Mouse (Mus musculus): Measurements from ENCODE around the gene Lpar2. TPM values are rescaled to one million over a fixed set of nuclear protein-coding genes. Genes with fewer than 3 reads are reported as not detected.

Gene Lpar2
- polyA plus RNA-seq, 1 experiment from 2014 or later, result 0.73 TPM

- Histone ChIP-seq H3K4me3 (replicated peaks; ENCODE audit: low read length) (no peak overlapping the region), H3K9me3 (ENCODE audit: control insufficient read depth, low read length) (no peaks in the 10 kb centered on the region), H3K27ac (ENCODE audit: low read length) (no peak overlapping the region), H3K36me3 (ENCODE audit: control insufficient read depth, insufficient read depth) (no peaks in the 10 kb centered on the region; the same call in 1 of the 2 replicates), H3K4me1 (replicated peaks; ENCODE audit: control insufficient read depth, insufficient read depth, low read length) (no peaks in the 10 kb centered on the region), H3K27me3 (replicated peaks; ENCODE audit: control insufficient read depth, insufficient read depth, low read length) (no peaks in the 10 kb centered on the region), H3K4me2 (ENCODE audit: low read length) (no peak overlapping the region), H3K9ac (replicated peaks; ENCODE audit: low read depth, low read length) (no peak overlapping the region)
- 93% methylated on average over 6 of the region's 6 CpGs for WGBS
- ATAC-seq, result no peak
Observed at GRCm38 (mm10) chr8:69870907-69871306, 48.7 kb downstream of the Lpar2 start.

GRCm38 (mm10) chr8:69874155-69874554 lies 51.9 kb downstream of the Lpar2 start:
- no peak for ATAC-seq
- Histone ChIP-seq H3K9ac (replicated peaks; ENCODE audit: low read depth, low read length) (no peak overlapping the region), H3K9me3 (ENCODE audit: control insufficient read depth, low read length) (no peaks in the 10 kb centered on the region), H3K36me3 (ENCODE audit: control insufficient read depth, insufficient read depth) (no peaks in the 10 kb centered on the region; the same call in 1 of the 2 replicates), H3K4me2 (ENCODE audit: low read length) (no peak overlapping the region), H3K4me3 (replicated peaks; ENCODE audit: low read length) (no peak overlapping the region), H3K27ac (ENCODE audit: low read length) (no peak overlapping the region), H3K27me3 (replicated peaks; ENCODE audit: control insufficient read depth, insufficient read depth, low read length) (peaks cover 2% of the 10 kb centered on the region), H3K4me1 (replicated peaks; ENCODE audit: control insufficient read depth, insufficient read depth, low read length) (no peaks in the 10 kb centered on the region)
- WGBS, result 11% methylated on average over 9 of the region's 9 CpGs

GRCm38 (mm10) chr8:69874654-69875053 lies 52.4 kb downstream of the Lpar2 start:
- H3K9ac ChIP-seq (replicated peaks; ENCODE audit: low read depth, low read length), result no peak overlapping the region
- no peak for ATAC-seq
- no peak overlapping the region for H3K4me3 ChIP-seq (replicated peaks; ENCODE audit: low read length)
- H3K27ac ChIP-seq (ENCODE audit: low read length), result no peak overlapping the region
- WGBS, result 86% methylated on average over 13 of the region's 13 CpGs
- H3K4me2 ChIP-seq (ENCODE audit: low read length), result no peak overlapping the region
- no peaks in the 10 kb centered on the region; the same call in 1 of the 2 replicates for H3K36me3 ChIP-seq (ENCODE audit: control insufficient read depth, insufficient read depth)
- H3K4me1 ChIP-seq (replicated peaks; ENCODE audit: control insufficient read depth, insufficient read depth, low read length), result no peaks in the 10 kb centered on the region
- peaks cover 6% of the 10 kb centered on the region for H3K27me3 ChIP-seq (replicated peaks; ENCODE audit: control insufficient read depth, insufficient read depth, low read length)
- H3K9me3 ChIP-seq (ENCODE audit: control insufficient read depth, low read length), result no peaks in the 10 kb centered on the region

- H3K9ac ChIP-seq (replicated peaks; ENCODE audit: low read depth, low read length), result no peak overlapping the region
- 41% methylated on average over 10 of the region's 10 CpGs for WGBS
- no peaks in the 10 kb centered on the region; the same call in 1 of the 2 replicates for H3K36me3 ChIP-seq (ENCODE audit: control insufficient read depth, insufficient read depth)
- H3K9me3 ChIP-seq (ENCODE audit: control insufficient read depth, low read length), result no peaks in the 10 kb centered on the region
- H3K4me2 ChIP-seq (ENCODE audit: low read length), result no peak overlapping the region
- no peak overlapping the region for H3K27ac ChIP-seq (ENCODE audit: low read length)
- no peak for ATAC-seq
- H3K4me1 ChIP-seq (replicated peaks; ENCODE audit: control insufficient read depth, insufficient read depth, low read length), result peaks cover 4% of the 10 kb centered on the region
- peaks cover 20% of the 10 kb centered on the region for H3K27me3 ChIP-seq (replicated peaks; ENCODE audit: control insufficient read depth, insufficient read depth, low read length)
- H3K4me3 ChIP-seq (replicated peaks; ENCODE audit: low read length), result no peak overlapping the region
Observed at GRCm38 (mm10) chr8:69876097-69876496, 53.9 kb downstream of the Lpar2 start.

- no peak overlapping the region for H3K4me2 ChIP-seq (ENCODE audit: low read length)
- no peak overlapping the region for H3K9ac ChIP-seq (replicated peaks; ENCODE audit: low read depth, low read length)
- peaks cover 10% of the 10 kb centered on the region for H3K4me1 ChIP-seq (replicated peaks; ENCODE audit: control insufficient read depth, insufficient read depth, low read length)
- no peak overlapping the region for H3K27ac ChIP-seq (ENCODE audit: low read length)
- WGBS, result 80% methylated on average over 10 of the region's 10 CpGs
- ATAC-seq, result no peak
- no peaks in the 10 kb centered on the region for H3K9me3 ChIP-seq (ENCODE audit: control insufficient read depth, low read length)
- H3K4me3 ChIP-seq (replicated peaks; ENCODE audit: low read length), result no peak overlapping the region
- peaks cover 29% of the 10 kb centered on the region for H3K27me3 ChIP-seq (replicated peaks; ENCODE audit: control insufficient read depth, insufficient read depth, low read length)
- no peaks in the 10 kb centered on the region; the same call in 1 of the 2 replicates for H3K36me3 ChIP-seq (ENCODE audit: control insufficient read depth, insufficient read depth)
Observed at GRCm38 (mm10) chr8:69876967-69877366, 54.7 kb downstream of the Lpar2 start.

- Histone ChIP-seq H3K9ac (replicated peaks; ENCODE audit: low read depth, low read length) (no peak overlapping the region), H3K4me3 (replicated peaks; ENCODE audit: low read length) (no peak overlapping the region), H3K4me1 (replicated peaks; ENCODE audit: control insufficient read depth, insufficient read depth, low read length) (peaks cover 12% of the 10 kb centered on the region), H3K4me2 (ENCODE audit: low read length) (no peak overlapping the region), H3K36me3 (ENCODE audit: control insufficient read depth, insufficient read depth) (no peaks in the 10 kb centered on the region), H3K27me3 (replicated peaks; ENCODE audit: control insufficient read depth, insufficient read depth, low read length) (peaks cover 33% of the 10 kb centered on the region), H3K27ac (ENCODE audit: low read length) (no peak overlapping the region), H3K9me3 (ENCODE audit: control insufficient read depth, low read length) (no peaks in the 10 kb centered on the region)
- 90% methylated on average over 4 of the region's 4 CpGs for WGBS
- ATAC-seq, result no peak
Observed at GRCm38 (mm10) chr8:69877396-69877795, 55.2 kb downstream of the Lpar2 start.

- H3K36me3 ChIP-seq (ENCODE audit: control insufficient read depth, insufficient read depth), result no peaks in the 10 kb centered on the region
- peaks cover 39% of the 10 kb centered on the region for H3K27me3 ChIP-seq (replicated peaks; ENCODE audit: control insufficient read depth, insufficient read depth, low read length)
- ATAC-seq, result no peak
- H3K4me3 ChIP-seq (replicated peaks; ENCODE audit: low read length), result no peak overlapping the region
- peaks cover 13% of the 10 kb centered on the region for H3K4me1 ChIP-seq (replicated peaks; ENCODE audit: control insufficient read depth, insufficient read depth, low read length)
- no peak overlapping the region for H3K27ac ChIP-seq (ENCODE audit: low read length)
- no peak overlapping the region for H3K4me2 ChIP-seq (ENCODE audit: low read length)
- no peaks in the 10 kb centered on the region for H3K9me3 ChIP-seq (ENCODE audit: control insufficient read depth, low read length)
- no peak overlapping the region for H3K9ac ChIP-seq (replicated peaks; ENCODE audit: low read depth, low read length)
- WGBS, result 54% methylated on average over 3 of the region's 3 CpGs
Observed at GRCm38 (mm10) chr8:69877992-69878391, 55.8 kb downstream of the Lpar2 start.

- 63% methylated on average over 8 of the region's 8 CpGs for WGBS
- Histone ChIP-seq H3K36me3 (ENCODE audit: control insufficient read depth, insufficient read depth) (no peaks in the 10 kb centered on the region), H3K4me3 (replicated peaks; ENCODE audit: low read length) (no peak overlapping the region), H3K4me2 (ENCODE audit: low read length) (no peak overlapping the region), H3K4me1 (replicated peaks; ENCODE audit: control insufficient read depth, insufficient read depth, low read length) (peaks cover 13% of the 10 kb centered on the region), H3K27me3 (replicated peaks; ENCODE audit: control insufficient read depth, insufficient read depth, low read length) (peaks cover 56% of the 10 kb centered on the region), H3K9me3 (ENCODE audit: control insufficient read depth, low read length) (no peaks in the 10 kb centered on the region), H3K27ac (ENCODE audit: low read length) (no peak overlapping the region), H3K9ac (replicated peaks; ENCODE audit: low read depth, low read length) (no peak overlapping the region)
- ATAC-seq, result no peak
Observed at GRCm38 (mm10) chr8:69879678-69880077, 57.4 kb downstream of the Lpar2 start.

All from forebrain, embryonic 16.5 days (tissue).